Mouse (Mus musculus) right cerebral cortex, postnatal 10 days (tissue): Measurements from ENCODE around the gene Gpr155.

Experiments
- DNase-seq, 2 experiments: peaks; one replicate each; pipeline ENCODE4 v3.0.0; 2021; ENCODE audit warnings: low spot score in 2 of 2

Gpr155 gene

GRCm38 (mm10) chr2:73386356-73387046, at the start of gene Gpr155:
Gene Gpr155 (minus strand): TSS chr2:73386572.
- peak; percentile 99 for DNase-seq

DNA sequence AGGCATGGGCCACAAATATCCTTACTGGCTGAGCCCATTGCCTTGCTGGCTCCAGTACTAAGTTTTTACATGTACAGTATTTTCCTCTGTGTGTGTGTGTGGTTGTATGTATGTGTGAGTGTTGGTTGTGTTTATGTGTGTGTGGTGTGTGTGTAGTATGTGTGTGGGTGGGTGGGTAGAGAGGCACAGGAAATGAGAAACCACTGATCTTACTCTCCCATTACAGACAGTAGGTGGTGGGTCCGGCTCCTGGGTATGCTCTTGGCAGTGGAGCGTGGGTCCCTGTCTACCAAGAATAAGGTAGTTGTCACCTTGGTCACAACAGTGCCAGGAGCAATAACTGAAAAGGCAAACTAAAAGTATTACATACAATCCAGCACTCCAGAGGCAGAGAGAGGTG, 49.5 kb upstream of the Gpr155 start:
- no peak for DNase-seq

- DNase-seq: no peak
These were observed 45.6 kb upstream of the Gpr155 start for GRCm38 (mm10) chr2:73431959-73432396.

- peak; percentile 43 to 68 for DNase-seq
These were observed 42.6 kb upstream of the Gpr155 start for GRCm38 (mm10) chr2:73428803-73429468.

GRCm38 (mm10) chr2:73427293-73427692, 40.9 kb upstream of the Gpr155 start:
- no peak for DNase-seq

DNA sequence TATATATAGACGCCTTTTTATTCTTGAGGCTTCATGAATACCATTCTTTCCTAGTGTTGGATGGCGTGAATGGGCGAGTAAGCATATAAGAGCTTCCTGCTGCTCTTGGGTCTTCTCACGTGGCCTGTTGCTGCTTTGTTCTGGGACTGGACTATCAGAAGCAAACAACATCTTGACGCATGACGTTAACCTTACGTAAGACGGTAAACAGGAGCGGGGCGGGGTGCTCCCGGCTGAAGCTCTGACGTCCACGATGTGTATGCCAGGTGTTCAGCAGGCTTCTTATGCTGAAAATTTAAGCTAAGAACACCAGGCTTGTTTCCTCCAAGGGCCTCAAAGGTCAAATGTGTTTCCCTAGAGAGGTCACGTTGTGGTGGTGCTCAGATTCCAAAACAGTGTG, 39.5 kb upstream of the Gpr155 start:
- DNase-seq: no peak

- DNase-seq: peak; percentile 36 to 43
These were observed 33.4 kb upstream of the Gpr155 start for GRCm38 (mm10) chr2:73419730-73420129.

DNA sequence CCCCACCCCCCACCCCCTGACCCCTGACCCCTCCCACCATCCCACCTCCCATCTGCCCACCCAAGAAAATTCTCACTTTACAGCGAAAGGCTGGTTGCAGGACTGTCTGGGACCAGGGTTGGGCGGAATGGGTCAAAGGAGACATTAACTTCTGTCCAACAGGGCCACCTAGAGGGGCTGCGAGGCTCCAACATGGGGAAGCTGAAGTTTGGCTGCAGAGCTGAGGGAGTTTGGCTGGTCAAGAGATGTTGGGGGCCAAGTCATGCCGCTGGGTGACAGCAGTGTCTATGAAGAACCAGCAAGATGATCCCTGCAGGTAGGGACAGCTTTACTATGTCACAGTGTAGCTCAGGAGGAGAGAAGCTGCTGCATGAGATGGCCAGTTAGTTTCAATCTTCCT, 32.9 kb upstream of the Gpr155 start:
- peak; percentile 52 to 63 for DNase-seq

- DNase-seq: no peak
These were observed 29.5 kb upstream of the Gpr155 start for GRCm38 (mm10) chr2:73415892-73416291.

DNA sequence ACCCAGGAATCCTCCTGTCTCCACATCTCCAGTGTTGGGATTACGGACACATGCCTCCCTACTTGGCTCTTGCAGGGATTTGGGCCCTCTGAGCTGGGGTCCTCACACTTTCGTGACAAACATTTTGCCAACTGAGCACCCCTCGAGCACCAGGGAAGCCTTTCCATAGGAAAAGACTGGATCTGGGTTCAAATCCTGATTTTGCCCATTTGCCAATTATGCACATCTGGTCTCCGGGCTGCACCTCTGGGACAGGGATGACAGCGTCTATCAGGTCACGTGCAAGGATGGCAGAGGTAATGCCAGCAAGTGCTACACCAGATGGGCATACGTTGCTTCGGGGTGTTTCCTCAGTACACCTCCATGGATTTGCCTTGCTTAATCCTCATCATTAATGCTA, 23.7 kb upstream of the Gpr155 start:
- DNase-seq: no peak

- DNase-seq: no peak
These were observed 21.3 kb upstream of the Gpr155 start for GRCm38 (mm10) chr2:73407662-73408061.

DNA sequence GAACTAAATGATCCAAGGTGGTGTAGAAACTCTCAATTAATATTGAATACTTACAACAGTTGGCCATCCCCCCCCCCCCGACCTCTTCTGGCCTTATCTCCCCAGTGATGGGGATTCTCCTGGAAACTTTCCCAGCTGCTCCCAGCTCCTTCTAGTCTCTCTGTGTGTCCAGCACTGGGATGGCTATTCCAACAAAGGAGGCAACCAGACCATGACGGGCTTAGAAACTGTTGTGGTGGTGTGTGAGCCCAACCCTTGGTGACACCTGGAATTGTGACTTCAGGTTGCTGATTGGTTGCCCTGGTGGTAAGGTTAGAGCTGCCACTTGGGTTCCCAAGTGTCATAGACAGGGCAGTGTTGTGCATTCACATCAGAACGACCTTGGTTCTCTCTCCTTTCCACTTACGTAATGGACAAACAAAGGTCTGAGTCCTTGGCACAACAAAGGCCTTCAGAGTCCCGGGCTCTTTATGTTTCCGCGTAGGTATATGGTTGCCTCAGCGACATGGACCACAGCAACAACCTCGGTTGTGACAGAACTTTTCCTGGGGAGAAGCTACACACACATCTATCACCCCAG, 20.1 kb upstream of the Gpr155 start:
- DNase-seq: no peak

- DNase-seq: no peak
These were observed 18.6 kb upstream of the Gpr155 start for GRCm38 (mm10) chr2:73404980-73405379.

- no peak for DNase-seq
These were observed 18.1 kb upstream of the Gpr155 start for GRCm38 (mm10) chr2:73404442-73404841.

- no peak for DNase-seq
These were observed 17.1 kb upstream of the Gpr155 start for GRCm38 (mm10) chr2:73403385-73404013.

DNA sequence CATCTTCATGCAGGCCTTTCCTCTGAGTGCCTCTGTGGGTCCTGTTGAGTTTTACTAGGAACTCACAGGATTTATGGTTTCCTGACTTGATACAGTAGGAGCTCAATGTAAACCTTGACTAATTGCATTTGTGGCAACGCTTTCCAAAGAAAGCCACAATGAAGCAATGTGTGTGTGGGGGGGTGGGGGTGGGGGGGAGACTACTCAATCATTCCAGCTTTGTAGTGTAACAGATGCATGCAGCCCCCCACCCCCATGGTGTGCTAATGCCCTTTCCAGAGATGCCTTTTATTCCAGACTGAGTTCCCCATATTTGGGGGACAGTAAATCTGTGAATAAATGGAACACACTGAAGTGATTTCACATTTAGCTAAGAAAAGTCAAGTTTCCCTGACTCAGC, 15.3 kb upstream of the Gpr155 start:
- no peak for DNase-seq

- no peak for DNase-seq
These were observed 11.1 kb upstream of the Gpr155 start for GRCm38 (mm10) chr2:73397476-73397875.

DNA sequence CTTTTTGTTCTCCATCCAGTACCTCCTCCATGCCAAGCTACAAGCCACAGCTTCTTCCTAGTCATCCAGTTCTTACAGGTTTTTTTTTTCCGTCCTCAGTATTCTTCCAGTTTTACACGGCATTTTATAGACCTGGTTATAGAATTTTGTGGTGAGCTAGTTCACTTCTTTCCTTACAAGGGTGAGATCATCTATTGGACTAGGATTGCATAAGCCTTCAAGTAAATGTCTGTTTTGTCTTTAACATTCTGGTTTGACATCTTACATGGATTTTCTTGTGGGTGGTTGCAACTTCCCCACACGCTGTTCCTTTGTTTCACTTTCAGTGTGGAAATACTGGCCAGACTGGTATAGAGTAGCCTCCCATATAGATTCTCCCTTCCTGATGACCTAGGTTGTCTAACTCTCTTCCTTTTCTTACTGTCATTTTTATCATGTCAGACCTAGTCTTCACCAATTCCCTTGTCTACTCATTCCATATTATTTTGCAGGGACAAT, 10.5 kb upstream of the Gpr155 start:
- no peak for DNase-seq

DNA sequence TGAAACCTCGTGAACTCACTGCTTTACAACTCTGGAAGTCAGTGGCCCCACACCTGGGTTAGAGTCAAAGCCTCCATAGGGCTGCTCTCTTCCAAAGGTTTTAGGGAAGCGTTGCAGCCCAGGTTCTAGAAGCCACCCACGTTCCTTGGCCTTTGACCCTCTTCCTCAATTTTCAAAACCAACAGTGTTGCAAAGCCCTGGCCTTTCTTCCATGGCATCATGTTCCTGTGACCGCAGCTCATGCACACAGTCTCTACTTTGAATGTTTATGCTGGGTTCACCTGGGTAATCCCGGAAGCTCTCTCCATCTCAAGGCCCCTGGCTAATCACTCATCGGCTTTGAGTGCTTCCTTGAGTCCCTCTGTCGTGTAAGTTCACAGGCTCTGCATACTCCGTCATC, 9.1 kb upstream of the Gpr155 start:
- no peak for DNase-seq

GRCm38 (mm10) chr2:73394476-73394875, 8.1 kb upstream of the Gpr155 start:
- DNase-seq: no peak

DNA sequence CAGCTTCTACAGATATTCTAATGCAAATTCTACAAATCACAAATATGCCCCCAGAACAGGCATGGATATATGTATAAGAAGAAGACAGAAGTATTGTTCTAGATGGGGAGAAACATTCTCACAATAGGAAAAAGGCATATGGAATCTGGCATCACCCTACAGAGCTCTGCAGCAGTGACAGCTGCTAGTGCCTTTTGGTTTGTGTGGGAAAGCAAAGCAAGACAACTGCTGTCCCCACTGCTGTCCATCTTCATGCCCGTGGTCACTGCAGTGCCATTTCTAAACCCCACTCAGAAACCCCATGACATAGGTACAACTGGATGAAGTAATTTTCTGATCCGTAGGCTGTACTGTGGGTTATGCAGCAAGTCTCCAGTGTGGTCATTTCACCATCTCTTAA, 6.4 kb upstream of the Gpr155 start:
- no peak for DNase-seq

- no peak for DNase-seq
These were observed 3.6 kb upstream of the Gpr155 start for GRCm38 (mm10) chr2:73389951-73390350.
